Mouse (Mus musculus): ENCODE data around the gene Ppp1r12a. TPM values are rescaled to one million over a fixed set of nuclear protein-coding genes. Genes with fewer than 3 reads are reported as not detected.

The Ppp1r12a gene
- total and polyA plus RNA-seq, 3 experiments = 19.4 to 59.4 (median 58.3) TPM

- Histone ChIP-seq H3K4me3 (peak overlapping the region; percentile 97), H3K36me3 (ENCODE audit: control insufficient read depth, insufficient read depth, low read length) (peaks cover 16% of the 10 kb centered on the region), H3K79me2 (replicated peaks; ENCODE audit: control insufficient read depth, insufficient read depth, low read length) (peaks cover 2% of the 10 kb centered on the region; the same call in 1 of the 2 replicates), H3K27me3 (ENCODE audit: control insufficient read depth, insufficient read depth, low read length) (no peaks in the 10 kb centered on the region), H3K9ac (ENCODE audit: low read depth, low read length) (peak overlapping the region; percentile 99), H3K27ac (peak overlapping the region; percentile 94), H3K4me1 (ENCODE audit: control insufficient read depth, insufficient read depth, low read length) (peaks cover 8% of the 10 kb centered on the region)
- TF ChIP-seq EP300 (IDR thresholded peaks at IDR 0.05; ENCODE audit: insufficient read depth, low read depth, low read length) (no peak), CTCF (IDR thresholded peaks at IDR 0.05) (no peak)
- under 1% methylated on average over 12 of the region's 12 CpGs for WGBS
- intact Hi-C loops (cut with DNase I) = loop anchor here (5.0 to 10.0 kb wide), 2 partner anchors 76 to 282 kb away; no protein-coding TSS in a partner anchor
- peak; percentile 35 to 56 for DNase-seq
Measured at GRCm38 (mm10) chr10:108163021-108163410, 1.0 kb downstream of the Ppp1r12a start.

GRCm38 (mm10) chr10:108163451-108163850, 1.5 kb downstream of the Ppp1r12a start:
- intact Hi-C loops (cut with DNase I) = loop anchor here (5.0 to 10.0 kb wide), 2 partner anchors 76 to 281 kb away; no protein-coding TSS in a partner anchor
- H3K27ac ChIP-seq = peak overlapping the region; percentile 94
- peak overlapping the region; percentile 97 for H3K4me3 ChIP-seq
- H3K27me3 ChIP-seq (ENCODE audit: control insufficient read depth, insufficient read depth, low read length) = no peaks in the 10 kb centered on the region
- peaks cover 11% of the 10 kb centered on the region for H3K4me1 ChIP-seq (ENCODE audit: control insufficient read depth, insufficient read depth, low read length)
- H3K9ac ChIP-seq (ENCODE audit: low read depth, low read length) = no peak overlapping the region; the same call in 1 of the 2 replicates
- 2% methylated on average over 3 of the region's 3 CpGs for WGBS
- TF ChIP-seq EP300 (IDR thresholded peaks at IDR 0.05; ENCODE audit: insufficient read depth, low read depth, low read length) = no peak
- no peak for TF ChIP-seq CTCF (IDR thresholded peaks at IDR 0.05)
- TF ChIP-seq POLR2A (IDR thresholded peaks at IDR 0.05; ENCODE audit: insufficient read depth, low read depth, low read length) = no peak
- peaks cover 16% of the 10 kb centered on the region for H3K36me3 ChIP-seq (ENCODE audit: control insufficient read depth, insufficient read depth, low read length)
- DNase-seq = no peak
- H3K79me2 ChIP-seq (replicated peaks; ENCODE audit: control insufficient read depth, insufficient read depth, low read length) = peaks cover 2% of the 10 kb centered on the region; the same call in 1 of the 2 replicates

GRCm38 (mm10) chr10:108167823-108168222, 5.8 kb downstream of the Ppp1r12a start:
- no peak overlapping the region for H3K9ac ChIP-seq (ENCODE audit: low read depth, low read length)
- peaks cover 3% of the 10 kb centered on the region for H3K79me2 ChIP-seq (replicated peaks; ENCODE audit: control insufficient read depth, insufficient read depth, low read length)
- intact Hi-C loops (cut with DNase I) = loop anchor here (5.0 to 10.0 kb wide), 2 partner anchors 34 to 277 kb away; no protein-coding TSS in a partner anchor
- peaks cover 31% of the 10 kb centered on the region for H3K36me3 ChIP-seq (ENCODE audit: control insufficient read depth, insufficient read depth, low read length)
- H3K4me3 ChIP-seq = peak overlapping the region; percentile 11; the same call in 1 of the 2 replicates
- TF ChIP-seq POLR2A (IDR thresholded peaks at IDR 0.05; ENCODE audit: insufficient read depth, low read depth, low read length) (no peak), EP300 (IDR thresholded peaks at IDR 0.05; ENCODE audit: insufficient read depth, low read depth, low read length) (0 out of 2 replicates have a peak, but pooled peaks have one; percentile 33), CTCF (IDR thresholded peaks at IDR 0.05) (no peak)
- peak overlapping the region; percentile 44 for H3K27ac ChIP-seq
- H3K4me1 ChIP-seq (ENCODE audit: control insufficient read depth, insufficient read depth, low read length) = peaks cover 25% of the 10 kb centered on the region
- peak; percentile 57 to 71 for DNase-seq
- H3K27me3 ChIP-seq (ENCODE audit: control insufficient read depth, insufficient read depth, low read length) = no peaks in the 10 kb centered on the region
- 20% methylated on average over 5 of the region's 5 CpGs for WGBS

GRCm38 (mm10) chr10:108170818-108171217, 8.8 kb downstream of the Ppp1r12a start:
- Histone ChIP-seq H3K9ac (ENCODE audit: low read depth, low read length) (no peak overlapping the region), H3K79me2 (replicated peaks; ENCODE audit: control insufficient read depth, insufficient read depth, low read length) (peaks cover 5% of the 10 kb centered on the region; the same call in 1 of the 2 replicates), H3K36me3 (ENCODE audit: control insufficient read depth, insufficient read depth, low read length) (peaks cover 37% of the 10 kb centered on the region), H3K27me3 (ENCODE audit: control insufficient read depth, insufficient read depth, low read length) (no peaks in the 10 kb centered on the region), H3K4me3 (no peak overlapping the region), H3K27ac (peak overlapping the region; percentile 29), H3K4me1 (ENCODE audit: control insufficient read depth, insufficient read depth, low read length) (peaks cover 31% of the 10 kb centered on the region)
- intact Hi-C loops (cut with DNase I) = no loop called here
- DNase-seq = no peak
- TF ChIP-seq POLR2A (IDR thresholded peaks at IDR 0.05; ENCODE audit: insufficient read depth, low read depth, low read length) (no peak), EP300 (IDR thresholded peaks at IDR 0.05; ENCODE audit: insufficient read depth, low read depth, low read length) (no peak), CTCF (IDR thresholded peaks at IDR 0.05) (no peak)
- 35% methylated on average over 3 of the region's 3 CpGs for WGBS

GRCm38 (mm10) chr10:108171637-108172036, 9.6 kb downstream of the Ppp1r12a start:
- Histone ChIP-seq H3K79me2 (replicated peaks; ENCODE audit: control insufficient read depth, insufficient read depth, low read length) (peaks cover 5% of the 10 kb centered on the region; the same call in 1 of the 2 replicates), H3K4me3 (no peak overlapping the region), H3K4me1 (ENCODE audit: control insufficient read depth, insufficient read depth, low read length) (peaks cover 32% of the 10 kb centered on the region), H3K9ac (ENCODE audit: low read depth, low read length) (no peak overlapping the region), H3K36me3 (ENCODE audit: control insufficient read depth, insufficient read depth, low read length) (peaks cover 32% of the 10 kb centered on the region), H3K27me3 (ENCODE audit: control insufficient read depth, insufficient read depth, low read length) (no peaks in the 10 kb centered on the region), H3K27ac (peak overlapping the region; percentile 3; the same call in 1 of the 2 replicates)
- intact Hi-C loops (cut with DNase I) = no loop called here
- no peak for DNase-seq
- TF ChIP-seq CTCF (IDR thresholded peaks at IDR 0.05) (no peak), EP300 (IDR thresholded peaks at IDR 0.05; ENCODE audit: insufficient read depth, low read depth, low read length) (no peak), POLR2A (IDR thresholded peaks at IDR 0.05; ENCODE audit: insufficient read depth, low read depth, low read length) (no peak)
- WGBS = 34% methylated on average over 3 of the region's 3 CpGs

- H3K4me1 ChIP-seq (ENCODE audit: control insufficient read depth, insufficient read depth, low read length) = peaks cover 30% of the 10 kb centered on the region
- H3K79me2 ChIP-seq (replicated peaks; ENCODE audit: control insufficient read depth, insufficient read depth, low read length) = peaks cover 5% of the 10 kb centered on the region; the same call in 1 of the 2 replicates
- no peak for DNase-seq
- H3K27me3 ChIP-seq (ENCODE audit: control insufficient read depth, insufficient read depth, low read length) = no peaks in the 10 kb centered on the region
- intact Hi-C loops (cut with DNase I) = no loop called here
- WGBS = 27% methylated on average over 6 of the region's 6 CpGs
- TF ChIP-seq CTCF (IDR thresholded peaks at IDR 0.05) (no peak), POLR2A (IDR thresholded peaks at IDR 0.05; ENCODE audit: insufficient read depth, low read depth, low read length) (no peak), EP300 (IDR thresholded peaks at IDR 0.05; ENCODE audit: insufficient read depth, low read depth, low read length) (no peak)
- H3K27ac ChIP-seq = peak overlapping the region; percentile 37
- H3K9ac ChIP-seq (ENCODE audit: low read depth, low read length) = no peak overlapping the region
- H3K36me3 ChIP-seq (ENCODE audit: control insufficient read depth, insufficient read depth, low read length) = peaks cover 31% of the 10 kb centered on the region
- H3K4me3 ChIP-seq = no peak overlapping the region
Measured at GRCm38 (mm10) chr10:108172817-108173563, 11.0 kb downstream of the Ppp1r12a start.
